Mouse (Mus musculus) cerebellum, adult (tissue): Measurements from ENCODE around the gene Alcam.

ENCODE experiments used
- ATAC-seq: cut with Nextera tagmentation; 2 replicates; pipeline ENCODE4 v1.9.2; 2017; ENCODE audit warnings: mild to moderate bottlenecking, moderate library complexity, mixed read lengths; ENCODE audit not compliant: insufficient number of reproducible peaks, low FRiP score, low TSS enrichment

Gene Alcam

DNA sequence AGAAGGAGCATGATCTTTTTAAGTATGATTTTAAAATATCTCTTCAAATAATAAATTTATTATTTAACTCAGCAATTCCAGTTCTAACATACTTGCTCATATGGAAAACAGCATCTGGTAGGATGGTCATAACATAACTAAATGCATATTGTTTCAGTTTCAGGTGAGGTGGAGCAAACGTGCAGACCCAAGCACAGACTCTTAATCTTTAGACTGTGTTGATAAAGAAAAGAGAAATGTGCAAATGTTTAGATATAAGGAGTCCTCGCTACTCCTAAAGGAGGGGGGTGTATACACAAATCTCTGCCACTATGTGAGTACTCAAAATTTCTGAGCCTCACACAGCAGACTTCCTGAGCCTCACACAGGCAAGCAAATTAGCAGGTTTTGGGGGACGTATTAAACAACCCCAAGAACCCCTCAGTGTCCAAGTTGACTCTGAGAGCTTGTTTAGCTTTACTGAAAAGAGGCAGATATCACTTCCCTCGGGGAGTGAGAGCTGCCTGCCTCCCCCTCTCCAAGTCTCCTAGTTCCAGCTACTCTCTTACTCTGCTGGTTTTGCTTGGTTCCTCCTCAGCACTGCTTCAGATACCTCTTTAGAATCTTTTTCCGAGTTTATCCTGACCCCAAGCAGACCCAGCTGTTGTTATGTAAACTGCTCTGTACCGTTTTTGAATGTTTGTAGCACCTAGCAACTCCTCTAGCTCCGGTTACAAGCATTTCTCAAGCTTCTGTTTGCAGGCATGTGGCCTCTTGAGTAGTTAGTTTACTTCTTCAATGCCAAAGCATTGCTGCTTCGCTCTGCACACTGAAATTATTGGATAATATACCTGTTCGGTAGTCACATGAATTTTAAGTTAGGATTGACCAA lies 10.0 kb downstream of the Alcam start:
- no peak for ATAC-seq

DNA sequence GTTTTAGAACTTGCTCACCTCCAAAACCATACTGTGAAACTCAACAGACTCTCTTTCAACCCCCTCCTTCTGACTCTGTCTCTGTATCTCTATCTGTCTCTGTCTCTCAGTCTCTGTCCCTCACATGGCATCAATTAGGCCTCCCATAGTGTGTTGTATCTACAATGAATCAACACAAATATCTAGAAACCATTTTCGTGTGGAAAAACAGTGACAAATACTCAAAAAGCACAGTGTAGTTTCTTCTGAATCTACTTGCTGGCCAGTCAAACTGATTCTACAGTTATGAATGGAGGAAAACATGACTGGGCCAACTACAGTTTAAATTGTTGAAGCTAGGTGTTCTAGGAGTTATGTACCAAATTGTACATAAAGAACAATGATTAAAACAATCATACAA lies 10.8 kb downstream of the Alcam start:
- no peak for ATAC-seq

DNA sequence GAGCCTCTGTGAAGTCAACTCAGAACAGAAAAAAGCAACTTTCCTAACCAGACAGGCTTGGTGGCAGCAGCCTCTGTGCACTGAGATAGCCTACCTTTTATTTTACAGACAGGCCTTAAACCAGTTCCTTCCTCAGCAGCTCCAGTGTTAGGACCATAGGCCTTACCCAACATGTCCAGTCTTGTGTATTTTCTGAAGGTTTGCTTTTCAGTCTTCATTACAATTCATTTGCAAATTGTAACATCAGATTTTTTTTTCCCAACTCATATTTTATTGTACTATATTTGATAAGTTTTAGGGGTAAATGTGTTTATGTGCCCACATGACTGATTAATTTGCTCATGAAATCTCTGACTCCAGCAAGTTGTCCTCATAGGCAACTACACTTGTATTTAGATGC lies 14.3 kb downstream of the Alcam start:
- no peak for ATAC-seq

DNA sequence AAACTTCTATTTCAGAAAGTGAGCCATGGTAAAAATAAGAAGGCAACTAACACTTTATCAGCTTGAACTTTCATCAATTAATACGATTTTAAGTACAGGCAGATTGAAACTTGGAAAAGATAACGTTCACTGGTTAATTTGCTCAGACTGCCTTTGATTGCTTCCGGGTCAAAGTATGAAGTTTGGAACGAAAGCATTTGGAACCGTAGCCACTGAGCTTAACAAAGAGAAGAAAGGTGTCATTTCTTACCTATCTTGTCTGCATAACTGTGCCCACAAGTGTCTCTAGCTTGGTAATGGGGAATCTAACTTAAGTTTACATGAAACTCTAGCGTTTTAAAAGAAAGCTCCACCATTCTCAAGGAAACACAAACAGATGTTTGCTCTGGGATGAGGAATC lies 14.9 kb downstream of the Alcam start:
- ATAC-seq, result no peak

DNA sequence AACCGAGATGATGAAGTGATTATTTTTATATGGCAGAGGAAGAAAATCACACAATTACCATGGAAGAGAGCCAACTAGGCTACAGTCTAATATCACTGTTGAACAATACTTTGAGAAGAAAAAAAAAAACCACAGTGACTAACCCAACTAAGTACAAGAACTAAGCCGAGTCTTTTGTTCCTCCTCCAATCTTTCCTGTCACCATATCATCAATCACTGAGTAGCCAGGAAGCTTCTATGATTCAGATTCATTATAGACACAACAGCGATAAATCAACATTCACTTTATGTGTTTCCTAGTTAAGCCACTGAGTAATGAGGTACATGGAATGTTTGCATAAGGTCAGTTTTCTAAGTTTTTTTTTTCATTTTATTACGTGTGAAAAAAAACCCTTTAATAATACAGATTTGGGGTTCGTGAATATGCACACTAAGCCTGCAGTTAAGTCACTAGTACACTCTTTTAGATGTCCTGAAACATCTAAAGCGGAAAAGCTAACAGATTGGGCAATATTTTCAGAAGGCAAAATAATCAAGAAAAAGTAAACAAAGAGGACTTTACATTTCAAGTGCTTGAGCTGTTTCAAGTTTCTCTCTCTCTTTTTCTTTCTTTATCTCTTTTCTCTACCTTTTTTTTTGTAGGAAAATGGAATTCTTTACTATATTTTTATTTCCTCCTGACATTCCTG lies 15.5 kb downstream of the Alcam start:
- ATAC-seq, result no peak

DNA sequence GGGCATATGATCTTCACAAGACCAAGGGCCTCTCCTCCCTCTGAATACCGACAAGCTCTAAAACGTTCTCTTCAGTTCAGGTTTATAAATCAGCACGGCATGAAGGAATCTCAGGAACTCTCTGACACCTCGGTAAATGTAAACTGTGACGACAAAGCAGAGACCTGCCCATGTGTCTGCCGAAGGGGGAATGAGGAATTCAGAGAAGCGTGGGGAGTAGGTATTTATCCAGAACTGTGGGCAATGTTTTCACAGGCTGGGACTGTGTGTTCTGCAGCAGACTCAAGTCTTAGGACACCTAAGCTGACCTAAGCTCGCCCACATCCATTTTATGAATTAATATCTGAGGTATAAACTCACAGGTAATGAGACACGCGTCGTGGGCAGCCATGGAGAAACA lies 20.7 kb downstream of the Alcam start:
- ATAC-seq, result no peak

DNA sequence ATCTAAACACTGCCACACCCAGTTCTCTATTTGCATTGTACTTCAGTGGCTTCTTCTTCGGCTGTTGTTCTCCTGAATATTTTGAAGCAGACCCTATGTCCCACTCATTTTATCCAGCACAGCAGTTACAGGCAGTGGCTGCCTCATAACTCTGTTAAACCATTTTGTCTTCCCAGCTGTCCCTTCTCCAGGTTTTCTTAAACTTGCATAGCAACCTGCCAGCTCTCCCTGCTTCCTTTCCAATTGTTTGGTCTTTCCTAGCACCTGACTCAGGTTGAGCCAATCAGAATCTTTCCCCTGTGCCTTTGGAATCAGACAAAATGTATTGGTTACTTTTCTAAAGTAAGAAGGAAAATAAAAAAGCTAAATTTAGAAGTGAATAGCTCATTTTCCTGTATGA lies 21.8 kb downstream of the Alcam start:
- no peak for ATAC-seq

DNA sequence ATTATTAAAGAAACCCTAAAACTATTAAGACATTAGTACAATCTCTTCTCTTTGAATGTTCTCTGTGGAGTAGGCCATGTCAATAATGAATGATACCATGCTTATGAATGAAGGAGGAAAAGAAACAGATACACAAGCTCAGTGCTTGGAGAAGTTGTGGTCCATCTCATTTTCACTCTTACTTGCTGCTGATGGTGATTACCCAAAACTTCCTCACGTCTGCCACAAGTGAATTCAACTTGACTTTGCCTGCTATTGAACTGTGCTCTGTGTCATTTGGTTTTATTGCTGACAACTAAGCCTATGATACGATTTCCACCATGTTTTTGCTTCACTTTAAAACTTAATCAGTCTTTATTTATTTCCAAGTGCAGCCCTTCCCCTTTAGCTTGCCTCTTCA lies 22.3 kb downstream of the Alcam start:
- no peak for ATAC-seq

DNA sequence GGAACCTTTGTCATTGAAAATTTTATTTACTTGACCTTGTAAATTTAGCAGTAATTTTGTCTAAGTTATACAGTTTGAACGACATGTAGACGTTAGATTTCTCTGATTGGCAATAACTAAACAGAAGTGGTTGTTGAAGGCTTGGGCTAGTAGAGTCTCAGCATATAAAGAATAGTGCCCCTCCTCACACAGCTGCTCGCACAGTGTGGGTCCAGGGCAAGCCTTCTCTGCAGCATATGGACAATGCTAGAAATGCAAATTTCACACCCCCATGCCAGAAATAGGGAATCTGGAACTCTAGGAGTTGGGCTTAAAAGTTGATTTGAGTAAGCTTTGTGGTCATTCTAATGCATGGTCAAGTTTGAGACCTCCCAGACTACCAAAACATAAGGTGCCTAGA lies 23.8 kb downstream of the Alcam start:
- peak; percentile 71 for ATAC-seq

DNA sequence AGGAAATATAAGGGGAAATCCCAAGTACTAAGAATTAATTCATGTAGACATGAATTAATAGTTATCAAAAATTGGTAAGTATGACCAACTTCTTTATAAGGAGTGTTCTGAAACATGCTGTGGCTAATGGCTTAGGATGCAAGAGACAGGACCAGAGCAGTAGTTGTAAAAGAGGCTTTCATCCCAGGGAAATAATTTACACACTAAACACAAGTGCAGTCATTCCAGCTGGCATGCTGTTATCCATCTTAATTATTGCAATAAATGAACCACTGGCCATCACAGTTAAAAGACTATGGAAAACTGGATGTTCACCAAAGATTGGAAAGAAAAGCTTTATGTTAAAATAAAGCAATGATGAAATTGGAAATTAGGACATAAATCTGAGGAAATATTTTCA lies 24.2 kb downstream of the Alcam start:
- ATAC-seq, result no peak

DNA sequence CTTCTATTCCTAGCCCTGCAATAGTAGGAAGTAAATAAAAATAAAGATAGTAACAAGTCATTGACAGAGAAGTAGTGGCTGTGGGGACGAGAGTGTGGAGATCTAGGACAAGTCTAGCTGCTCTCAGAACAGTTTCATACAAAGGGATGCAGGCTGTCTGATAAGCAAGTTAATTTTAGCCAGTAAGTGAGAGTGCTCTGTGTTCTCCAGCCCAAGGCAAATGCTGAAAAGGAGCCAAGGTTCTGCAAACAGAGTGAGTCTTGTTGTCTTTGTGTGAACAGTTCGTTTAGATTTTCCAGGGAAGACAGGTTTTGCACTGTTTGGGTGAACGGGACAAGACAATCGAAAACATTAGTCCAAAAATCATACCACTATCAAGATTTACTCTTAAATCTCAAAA lies 25.4 kb downstream of the Alcam start:
- peak; percentile 80 for ATAC-seq

DNA sequence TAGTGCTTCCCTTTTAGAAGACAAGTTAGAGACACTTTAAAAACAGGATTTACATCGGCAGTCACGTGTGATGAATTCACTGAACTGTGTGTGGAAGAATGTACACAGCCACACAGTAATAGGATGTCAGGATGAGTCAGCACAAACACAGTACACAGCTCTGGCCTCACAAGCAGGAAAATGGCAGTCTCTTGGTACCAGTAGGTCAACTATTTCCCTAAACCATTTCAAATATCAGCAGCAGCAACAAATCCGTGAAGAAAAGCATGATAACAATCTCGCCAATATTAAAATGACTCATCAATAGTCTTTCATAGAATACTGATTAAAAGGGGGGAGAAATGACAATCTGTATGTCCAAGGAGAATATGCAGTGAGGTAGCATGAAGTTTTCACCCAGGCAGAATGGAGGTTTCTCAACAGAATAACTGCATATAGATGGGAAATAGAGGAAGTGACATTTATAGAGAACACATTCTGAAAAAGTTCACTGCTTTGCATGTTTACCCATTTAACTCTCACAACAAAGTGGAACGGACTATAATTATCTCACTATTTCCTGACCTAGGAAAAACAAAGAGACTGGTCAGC lies 35.2 kb downstream of the Alcam start:
- no peak for ATAC-seq

DNA sequence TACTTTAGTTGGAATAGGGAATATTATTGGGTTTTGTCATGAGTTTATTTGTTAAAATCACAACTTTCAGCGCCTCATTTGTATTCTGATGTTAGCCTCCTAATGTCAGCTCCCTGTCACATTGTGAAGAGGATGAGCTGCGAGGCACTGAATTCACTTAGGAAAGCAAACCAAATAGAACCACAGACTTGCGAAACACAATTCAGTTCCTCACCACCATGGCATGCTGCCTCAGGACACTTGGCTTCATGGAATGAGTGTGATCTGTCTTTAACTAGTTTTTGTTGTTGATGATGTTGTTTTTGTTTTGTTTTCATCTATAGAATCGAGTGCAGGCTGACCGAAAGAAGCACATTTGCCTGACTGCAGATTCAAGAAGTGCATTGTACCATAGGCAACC lies 35.9 kb downstream of the Alcam start:
- no peak for ATAC-seq

DNA sequence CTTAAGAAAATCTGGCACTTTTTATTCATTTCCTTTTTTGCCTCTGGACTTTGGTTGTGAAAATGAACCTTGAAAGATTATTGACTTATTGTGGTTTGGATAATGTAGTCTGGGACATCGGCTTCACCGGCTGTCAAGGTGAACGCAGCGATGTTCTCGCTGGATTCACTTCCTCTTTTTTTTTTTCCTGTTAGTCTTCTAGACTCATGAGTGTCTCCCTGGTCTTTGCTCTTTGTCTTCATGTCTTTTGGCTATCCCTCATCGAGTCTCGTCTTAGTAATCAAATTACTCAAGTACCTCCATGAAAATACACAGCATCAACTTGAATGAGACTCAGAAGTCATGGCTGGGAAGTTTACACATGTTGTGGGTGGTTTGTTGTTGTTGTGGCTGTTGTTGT lies 36.7 kb downstream of the Alcam start:
- no peak for ATAC-seq

DNA sequence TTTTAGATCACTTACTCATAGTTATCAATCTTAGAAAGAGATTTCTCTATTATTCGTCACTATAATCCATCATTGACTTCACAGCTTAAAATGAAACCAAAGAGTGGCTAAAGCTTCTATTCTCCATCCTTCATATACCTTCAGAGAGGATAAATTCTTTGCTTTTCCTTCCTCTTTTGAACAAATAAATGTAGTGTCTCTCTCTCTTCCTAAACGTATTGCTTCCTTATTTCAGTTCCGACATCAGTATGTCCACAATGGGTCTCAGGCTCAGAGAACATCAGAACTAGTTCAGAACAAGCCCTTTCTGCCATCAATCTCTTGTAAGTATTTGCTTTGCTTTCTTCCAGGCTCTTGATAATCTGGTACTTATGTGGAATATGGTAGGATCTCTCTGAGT lies 40.2 kb downstream of the Alcam start:
- no peak for ATAC-seq

DNA sequence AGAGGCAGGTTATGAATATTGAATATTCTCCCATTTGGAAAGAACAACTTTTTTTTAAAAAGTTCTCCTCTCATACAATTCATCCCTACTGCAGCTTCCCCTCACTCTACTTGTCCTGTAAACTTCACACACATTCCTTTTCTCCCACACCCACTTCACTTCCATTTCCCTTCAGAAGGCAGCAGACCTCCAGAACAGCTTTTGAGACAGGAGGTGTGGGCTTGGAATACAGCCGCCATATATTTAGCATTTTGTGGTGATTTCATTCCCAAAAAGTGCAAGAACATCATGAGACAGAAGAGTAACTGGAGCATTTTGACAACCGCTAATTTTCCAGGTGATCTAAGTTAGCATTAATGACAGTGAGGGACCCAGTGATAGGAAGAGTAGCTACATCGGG lies 47.8 kb downstream of the Alcam start:
- ATAC-seq, result no peak

DNA sequence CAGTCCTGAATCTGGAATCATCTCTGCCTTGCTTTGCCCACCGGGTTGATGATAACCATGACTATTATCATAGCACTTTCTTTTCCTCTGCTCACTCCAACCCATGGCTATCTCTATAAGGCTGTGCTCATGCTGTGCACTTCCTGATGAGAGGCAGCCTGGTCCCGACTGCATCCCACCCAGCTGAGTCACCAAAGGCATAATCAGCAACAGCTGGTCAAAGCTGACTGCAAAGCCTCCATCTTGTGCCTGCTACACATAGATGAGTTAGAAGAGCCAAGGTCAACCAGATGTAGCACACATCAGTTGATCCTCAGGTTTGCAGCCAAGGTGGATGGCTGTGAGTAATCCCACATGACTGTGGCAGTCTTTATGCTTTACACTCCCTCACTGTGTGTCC lies 48.6 kb downstream of the Alcam start:
- ATAC-seq, result no peak

DNA sequence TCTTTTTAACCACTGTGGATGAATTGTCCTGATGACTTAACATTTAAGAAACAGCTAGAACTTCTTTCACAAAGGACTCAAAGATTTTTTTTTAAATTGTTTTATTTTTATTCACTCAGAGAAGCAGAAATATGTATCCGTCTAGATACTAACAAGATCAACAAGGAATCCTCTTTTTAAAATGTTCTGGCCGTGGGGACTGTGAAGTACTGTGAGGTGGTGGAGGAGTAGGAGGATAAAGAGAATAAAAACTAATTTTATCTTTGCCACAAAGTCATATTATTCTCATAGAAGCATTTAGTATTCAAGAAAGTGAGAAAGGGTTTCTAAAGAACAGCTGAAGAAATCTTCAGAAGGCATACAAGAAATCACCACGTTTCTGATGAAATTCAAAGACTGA lies 54.8 kb downstream of the Alcam start:
- no peak for ATAC-seq

DNA sequence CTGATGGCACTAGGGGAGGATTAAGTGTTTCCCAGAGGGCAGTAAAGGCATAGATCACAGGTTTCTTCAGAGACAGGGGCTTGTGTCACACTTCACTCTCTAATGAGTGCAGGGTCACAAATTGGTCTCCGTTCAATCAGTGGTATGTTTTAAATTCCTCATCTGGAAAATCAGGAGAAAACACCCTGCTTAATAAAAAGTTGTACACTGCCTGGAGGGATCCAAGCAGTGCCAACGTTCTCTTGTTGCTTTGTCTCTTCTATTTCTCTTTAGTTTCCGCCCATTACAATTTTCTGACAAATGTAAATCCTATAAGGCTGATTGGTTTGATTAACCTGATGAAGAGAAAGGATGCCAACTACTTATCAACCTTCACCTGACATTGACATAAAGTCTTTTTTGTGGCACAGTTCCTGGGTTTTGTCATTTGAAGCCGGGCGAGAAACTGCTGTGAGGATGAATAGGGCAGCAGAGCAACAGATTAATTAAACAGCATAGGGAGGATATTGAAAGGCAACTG lies 67.0 kb downstream of the Alcam start:
- no peak for ATAC-seq

DNA sequence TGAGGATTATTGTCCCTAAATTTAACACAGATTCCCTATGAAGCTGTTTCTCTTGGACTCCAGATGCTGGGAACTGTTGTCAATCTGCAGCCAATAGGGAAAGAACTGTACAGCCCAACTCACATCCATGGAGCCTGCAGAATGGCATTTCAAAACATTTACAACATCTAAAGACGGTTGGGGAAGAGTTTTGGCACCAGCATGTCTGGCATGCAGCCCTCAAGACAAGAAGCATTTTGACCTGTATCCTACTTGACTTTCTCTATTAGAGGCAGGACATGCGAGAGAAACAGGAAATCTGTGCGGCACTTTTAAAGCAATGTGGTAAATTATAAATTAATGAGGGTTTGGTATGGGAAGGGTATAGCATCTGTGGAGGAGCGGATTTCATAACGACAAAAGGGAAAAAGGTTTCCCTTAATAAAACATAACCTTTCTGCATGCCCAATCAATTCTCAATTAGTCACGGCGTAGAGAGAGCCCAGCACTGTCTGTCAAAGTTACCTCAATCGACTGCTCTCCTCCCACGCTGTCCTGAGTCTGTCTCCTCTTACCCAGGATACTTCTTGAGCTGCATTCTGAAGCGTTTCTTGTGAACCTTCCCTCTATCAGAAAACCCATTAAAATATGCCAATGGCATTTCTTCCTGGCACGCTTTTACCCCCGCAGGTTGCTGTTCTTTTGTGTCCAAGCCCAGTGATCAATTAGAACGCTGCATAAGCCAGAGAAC lies 70.3 kb downstream of the Alcam start:
- ATAC-seq, result no peak
